Mouse (Mus musculus) liver, embryonic 13.5 days (tissue): ENCODE data around the gene Irak3. TPM values are rescaled to one million over a fixed set of nuclear protein-coding genes. Genes with fewer than 3 reads are reported as not detected.
A peak's percentile ranks its signal among the peaks of the same experiment; 100 is the strongest.
"Not testable (repeated sequence)": the region's sequence is repeated elsewhere in the genome, so short reads cannot be mapped to it uniquely, and the experiment has no call there.

Experiments used
- ATAC-seq: fragments of 200-750 bp; cut with Nextera tagmentation; 2 replicates; pipeline ENCODE4 v1.8.0; 2017; ENCODE audit warnings: low read depth, mild to moderate bottlenecking, moderate number of reproducible peaks, moderate library complexity
- DNase-seq: peaks from one replicate; pipeline ENCODE4 v3.0.0; 2022
- H3K27ac ChIP-seq: fragments of 300-500 bp; sonication (generic); 2 replicates; pipeline ENCODE4 v1.5.1; 2015; ENCODE audit warnings: moderate library complexity, mild to moderate bottlenecking, inconsistent platforms
- H3K27me3 ChIP-seq: fragments of 300-500 bp; sonication (generic); 2 replicates; pipeline ENCODE4 v1.6.1; 2015; ENCODE audit warnings: mild to moderate bottlenecking, inconsistent platforms
- H3K36me3 ChIP-seq: fragments of 300-500 bp; sonication (generic); 2 replicates; pipeline ENCODE4 v1.6.1; 2015; ENCODE audit warnings: mild to moderate bottlenecking, inconsistent platforms
- H3K4me1 ChIP-seq: fragments of 300-500 bp; sonication (generic); replicated peaks from 2 replicates; pipeline ENCODE4 v1.6.1; 2015; ENCODE audit warnings: inconsistent platforms
- H3K4me2 ChIP-seq: fragments of 300-500 bp; sonication (generic); 2 replicates; pipeline ENCODE4 v1.6.1; 2015; ENCODE audit warnings: inconsistent platforms, mild to moderate bottlenecking, moderate library complexity
- H3K4me3 ChIP-seq: fragments of 300-500 bp; sonication (generic); replicated peaks from 2 replicates; pipeline ENCODE4 v1.5.1; 2015; ENCODE audit warnings: mild to moderate bottlenecking, inconsistent platforms
- H3K9ac ChIP-seq: fragments of 300-500 bp; sonication (generic); 2 replicates; pipeline ENCODE4 v1.6.1; 2015; ENCODE audit warnings: mild to moderate bottlenecking, inconsistent platforms
- H3K9me3 ChIP-seq: fragments of 300-500 bp; sonication (generic); replicated peaks from 2 replicates; pipeline ENCODE4 v1.6.1; 2016; ENCODE audit warnings: inconsistent platforms
- WGBS: fragments of 180-500 bp; shearing (Covaris S2); methylation state at CpG from one replicate; pipeline ENCODE4 v1.1.7; 2015; ENCODE audit not compliant: insufficient replicate concordance; 5-methylcytosine and 5-hydroxymethylcytosine counted together
- polyA plus RNA-seq: library from polyadenylated mRNA; unstranded; fragments of >200 nt; fragmentation: Nextera tagmentation; extraction: Ambion mirVana; gene quantifications from 2 replicates; pipeline ENCODE4 v1.2.1, GENCODE M21; 2015

Irak3 gene
- polyA plus RNA-seq, 1 experiment from 2014 or later = 0.80 TPM

DNA sequence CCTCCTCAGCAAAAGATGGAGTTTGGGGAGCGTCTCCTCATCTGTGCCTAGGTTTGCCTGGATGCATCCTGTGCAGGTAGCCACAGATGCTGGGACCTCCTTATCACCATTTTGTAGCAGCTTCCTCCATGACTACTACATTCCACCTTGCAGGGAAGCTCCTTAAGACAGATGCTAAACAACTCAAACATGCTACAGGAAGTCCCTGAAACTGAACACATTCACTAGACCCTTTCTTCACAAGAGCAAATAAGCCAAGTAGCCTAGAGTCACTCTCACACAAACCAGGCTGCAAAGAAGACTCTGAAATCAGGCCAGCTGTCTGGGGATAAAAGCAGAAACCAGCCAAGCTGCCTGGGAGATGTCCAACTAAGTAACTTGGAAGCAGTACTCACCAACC is 86.7 kb downstream of the Irak3 start:
- ATAC-seq (no peak), DNase-seq (no peak)
- Histone ChIP-seq H3K9ac (no peak overlapping the region), H3K4me1 (peaks cover 20% of the 10 kb centered on the region), H3K4me3 (no peak overlapping the region), H3K27ac (no peak overlapping the region), H3K9me3 (no peaks in the 10 kb centered on the region), H3K4me2 (no peak overlapping the region), H3K27me3 (no peaks in the 10 kb centered on the region), H3K36me3 (peaks cover 8% of the 10 kb centered on the region; the same call in 1 of the 2 replicates)
- 79% methylated on average over 1 of the region's 1 CpGs for WGBS

DNA sequence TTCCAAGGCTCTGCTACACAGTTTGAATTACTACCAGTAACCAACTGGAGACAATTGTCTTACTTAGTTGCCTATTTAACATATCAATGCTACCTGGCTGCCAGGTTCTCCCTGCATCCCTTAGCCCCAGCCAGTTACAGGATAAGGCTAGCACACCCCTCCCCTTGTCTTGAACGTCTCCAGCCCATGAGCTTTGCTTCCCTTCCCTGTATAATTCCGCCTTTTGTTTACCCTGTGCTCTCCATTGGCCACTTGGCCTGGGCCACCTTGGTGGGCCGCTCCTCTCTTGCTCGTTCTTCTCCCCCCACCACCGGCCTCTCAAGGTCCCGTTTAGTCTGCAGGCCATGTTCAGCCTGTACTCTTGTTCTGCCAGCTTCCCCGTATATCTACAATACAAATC is 87.4 kb downstream of the Irak3 start:
- no peaks in the 10 kb centered on the region for H3K27me3 ChIP-seq
- no peak overlapping the region for H3K4me2 ChIP-seq
- H3K36me3 ChIP-seq = peaks cover 15% of the 10 kb centered on the region; the same call in 1 of the 2 replicates
- ATAC-seq (no peak), DNase-seq (no peak)
- no peaks in the 10 kb centered on the region for H3K9me3 ChIP-seq
- peaks cover 20% of the 10 kb centered on the region for H3K4me1 ChIP-seq
- 71% methylated on average over 7 of the region's 7 CpGs for WGBS
- no peak overlapping the region for H3K9ac ChIP-seq
- no peak overlapping the region for H3K27ac ChIP-seq
- no peak overlapping the region for H3K4me3 ChIP-seq

DNA sequence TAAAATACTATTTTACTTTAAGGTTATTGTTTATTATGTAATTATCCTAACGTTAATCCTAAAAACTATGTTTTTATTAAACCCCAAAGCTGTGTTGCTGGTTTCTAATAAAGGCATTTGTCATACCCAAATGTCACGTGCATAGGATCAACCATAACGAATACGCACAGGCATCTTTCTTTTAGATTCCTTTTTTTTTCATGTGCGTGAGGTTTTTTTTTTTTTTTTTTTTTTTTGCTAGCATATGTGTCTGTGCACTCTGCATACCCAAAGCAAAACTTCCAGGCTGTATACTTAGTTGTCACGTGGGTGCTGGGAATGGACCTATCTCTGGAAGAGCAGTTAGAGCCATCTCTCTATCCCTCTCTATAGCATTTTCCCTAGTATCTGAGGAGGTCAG is 88.0 kb downstream of the Irak3 start:
- no peak overlapping the region for H3K9ac ChIP-seq
- H3K27ac ChIP-seq = no peak overlapping the region
- no peaks in the 10 kb centered on the region for H3K9me3 ChIP-seq
- no peak for DNase-seq
- no peak overlapping the region for H3K4me3 ChIP-seq
- no peak for ATAC-seq
- peaks cover 20% of the 10 kb centered on the region for H3K4me1 ChIP-seq
- peak overlapping the region; percentile 79 for H3K4me2 ChIP-seq
- 74% methylated on average over 6 of the region's 6 CpGs for WGBS
- peaks cover 18% of the 10 kb centered on the region for H3K36me3 ChIP-seq
- H3K27me3 ChIP-seq = no peaks in the 10 kb centered on the region

DNA sequence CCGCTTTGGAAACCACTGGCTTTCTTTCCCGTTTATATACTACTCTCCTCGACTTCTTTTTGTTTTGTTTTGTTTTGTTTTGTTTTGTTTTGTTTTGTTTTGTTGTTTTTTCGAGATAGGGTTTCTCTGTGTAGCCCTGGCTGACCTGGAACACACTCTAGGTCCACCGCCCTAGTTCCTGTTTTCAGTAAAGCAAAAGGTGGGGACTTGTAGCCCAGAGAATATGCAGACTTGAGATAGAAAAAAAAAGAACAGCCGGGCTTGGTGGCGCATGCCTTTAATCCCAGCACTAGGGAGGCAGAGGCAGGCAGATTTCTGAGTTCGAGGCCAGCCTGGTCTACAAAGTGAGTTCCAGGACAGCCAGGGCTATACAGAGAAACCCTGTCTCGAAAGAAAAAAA is 88.4 kb downstream of the Irak3 start:
- ATAC-seq, H3K9me3 ChIP-seq, H3K27me3 ChIP-seq: not testable (repeated sequence)
- H3K27ac ChIP-seq = peak overlapping the region; percentile 97
- DNase-seq = peak; percentile 14
- H3K9ac ChIP-seq = peak overlapping the region; percentile 73
- H3K4me3 ChIP-seq = peak overlapping the region; percentile 82
- peaks cover 20% of the 10 kb centered on the region for H3K4me1 ChIP-seq
- peaks cover 23% of the 10 kb centered on the region for H3K36me3 ChIP-seq
- 39% methylated on average over 9 of the region's 9 CpGs for WGBS
- H3K4me2 ChIP-seq = peak overlapping the region; percentile 79

DNA sequence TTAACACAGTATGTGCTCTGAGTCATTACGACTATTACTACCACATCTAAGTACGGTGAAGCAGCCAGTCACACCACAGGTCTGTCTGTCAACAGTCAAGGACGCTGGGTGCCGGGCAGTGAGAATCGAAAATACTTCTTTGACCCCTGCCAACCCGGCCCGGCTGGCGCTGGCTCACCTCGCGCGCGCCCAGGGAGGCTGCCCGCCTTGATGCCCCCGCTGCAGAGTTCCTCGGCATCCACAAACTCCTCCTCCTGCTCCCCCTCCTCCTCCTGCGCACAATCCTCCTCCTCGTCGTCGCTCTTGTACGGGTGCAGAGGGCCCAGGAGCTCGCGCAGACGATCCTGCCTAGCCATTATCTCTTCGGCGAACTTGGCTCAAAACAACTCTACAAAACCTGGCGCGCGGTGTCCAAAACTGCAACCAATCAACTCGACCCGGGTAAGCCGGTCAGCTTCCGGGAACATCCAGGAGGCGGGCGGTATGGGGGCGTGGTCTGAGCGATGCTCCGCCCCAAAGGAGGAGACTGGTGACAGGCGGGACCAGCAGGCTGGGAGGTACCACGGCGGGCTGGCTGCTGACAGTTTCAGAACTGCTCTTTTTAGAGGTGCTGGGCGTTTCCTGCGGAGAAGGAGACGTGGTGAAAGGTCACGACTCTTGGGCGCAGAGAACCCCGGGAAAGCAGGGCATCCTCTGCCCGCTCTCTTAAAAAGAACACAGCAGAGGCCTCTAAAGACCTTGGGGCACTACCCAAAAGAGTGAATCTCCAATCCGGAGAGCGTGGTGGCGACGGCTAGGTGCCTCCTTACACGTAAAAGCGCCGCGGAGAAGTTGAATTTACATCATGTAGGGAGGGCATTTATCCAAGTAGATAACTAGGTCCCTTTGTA is 89.2 kb downstream of the Irak3 start, which contains the start of gene Helb:
Gene Helb, minus strand, starts transcription at position 481 of the 890 bp plus-strand sequence.
- ATAC-seq (peak; percentile 98), DNase-seq (peak; percentile 100)
- under 1% methylated on average over 55 of the region's 55 CpGs for WGBS
- Histone ChIP-seq H3K27ac (peak within 1 kb of the TSS; percentile 97), H3K4me3 (peak within 1 kb of the TSS; percentile 82), H3K36me3 (peaks cover 29% of the 10 kb centered on the region), H3K27me3 (no peaks in the 10 kb centered on the region), H3K4me1 (peaks cover 20% of the 10 kb centered on the region), H3K9me3 (no peaks in the 10 kb centered on the region), H3K4me2 (peak within 1 kb of the TSS; percentile 79), H3K9ac (peak within 1 kb of the TSS; percentile 89)

DNA sequence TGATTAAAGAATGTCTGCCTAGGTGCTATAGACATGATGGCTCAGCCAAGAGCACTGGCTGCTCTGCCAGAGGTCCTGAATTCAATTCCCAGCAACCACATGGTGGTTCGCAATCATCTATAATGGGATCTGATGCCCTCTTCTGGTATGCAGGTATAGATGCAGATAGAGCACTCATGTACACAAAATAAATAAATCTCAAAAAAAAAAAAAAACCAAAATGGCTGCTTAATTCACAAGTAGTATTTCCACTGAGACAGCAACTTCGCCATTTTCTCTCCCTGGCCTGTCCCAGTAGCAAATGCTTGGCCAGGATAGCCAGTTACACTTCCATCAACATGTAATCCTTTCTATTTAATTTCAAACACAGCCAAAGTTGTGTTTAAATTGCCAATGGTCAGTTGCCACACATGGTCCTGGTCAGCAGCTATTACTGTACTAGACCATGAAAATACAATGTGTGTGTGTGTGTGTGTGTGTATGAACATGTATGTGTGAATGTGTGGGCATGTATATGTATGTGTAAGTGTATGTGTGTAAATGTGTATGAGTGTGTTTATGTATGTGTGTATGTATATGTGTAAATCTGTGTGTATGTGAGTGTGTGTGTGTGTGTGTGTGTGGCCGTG is 90.1 kb downstream of the Irak3 start:
- Histone ChIP-seq H3K9ac (peak overlapping the region; percentile 89), H3K27ac (peak overlapping the region; percentile 97), H3K4me3 (peak overlapping the region; percentile 82), H3K27me3 (no peaks in the 10 kb centered on the region), H3K9me3 (no peaks in the 10 kb centered on the region), H3K36me3 (peaks cover 38% of the 10 kb centered on the region), H3K4me2 (peak overlapping the region; percentile 79), H3K4me1 (peaks cover 20% of the 10 kb centered on the region)
- DNase-seq (no peak), ATAC-seq (no peak)
- 67% methylated on average over 3 of the region's 3 CpGs for WGBS

DNA sequence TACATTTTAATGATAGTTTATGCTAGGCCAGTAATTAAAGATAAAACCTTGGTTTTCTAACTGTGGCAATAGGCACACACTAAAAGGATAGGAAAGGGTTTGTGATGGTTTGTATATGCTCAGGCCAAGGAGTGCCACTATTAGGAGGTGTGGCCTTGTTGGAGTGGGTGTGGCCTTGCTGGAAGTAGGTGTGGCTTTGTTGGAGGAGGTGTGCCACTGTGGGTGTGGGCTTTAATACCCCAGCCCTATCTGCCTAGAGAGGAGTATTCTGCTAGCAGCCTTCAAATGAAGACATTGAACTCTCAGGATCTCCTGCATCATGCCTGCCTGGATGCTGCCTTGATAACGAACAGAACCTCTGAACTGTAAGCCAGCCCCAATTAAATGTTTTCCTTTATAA is 101.1 kb downstream of the Irak3 start:
- H3K36me3 ChIP-seq = peaks cover 83% of the 10 kb centered on the region
- 89% methylated on average over 1 of the region's 1 CpGs for WGBS
- no peaks in the 10 kb centered on the region for H3K9me3 ChIP-seq
- ATAC-seq = peak; percentile 67
- no peak overlapping the region for H3K4me2 ChIP-seq
- no peaks in the 10 kb centered on the region for H3K27me3 ChIP-seq
- no peaks in the 10 kb centered on the region for H3K4me1 ChIP-seq
- no peak overlapping the region for H3K4me3 ChIP-seq
- DNase-seq = no peak
- H3K27ac ChIP-seq = no peak overlapping the region
- H3K9ac ChIP-seq = no peak overlapping the region

DNA sequence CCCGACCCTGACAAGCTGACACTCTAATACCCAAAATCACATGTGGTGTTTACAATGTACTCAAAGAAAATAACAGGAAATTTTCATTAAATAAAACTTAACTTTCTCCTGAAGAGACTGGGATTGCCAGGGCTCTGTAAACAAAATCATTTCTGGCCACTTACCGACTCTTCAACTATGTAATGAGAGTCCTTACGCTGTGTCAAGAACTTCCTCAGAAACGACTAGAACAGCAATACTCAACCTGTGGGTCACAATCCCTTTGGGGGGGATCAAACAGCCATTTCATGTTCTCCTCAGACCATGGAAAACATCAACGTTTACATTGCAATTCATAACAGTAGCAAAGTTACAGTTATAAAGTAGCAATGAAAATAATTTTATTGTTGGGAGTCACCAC is 104.4 kb downstream of the Irak3 start:
- H3K27ac ChIP-seq = no peak overlapping the region
- no peak overlapping the region for H3K4me2 ChIP-seq
- ATAC-seq = no peak
- no peaks in the 10 kb centered on the region for H3K9me3 ChIP-seq
- H3K9ac ChIP-seq = no peak overlapping the region
- no peak for DNase-seq
- no peaks in the 10 kb centered on the region for H3K27me3 ChIP-seq
- WGBS = 83% methylated on average over 5 of the region's 5 CpGs
- no peaks in the 10 kb centered on the region for H3K4me1 ChIP-seq
- H3K4me3 ChIP-seq = no peak overlapping the region
- H3K36me3 ChIP-seq = peaks cover 75% of the 10 kb centered on the region

DNA sequence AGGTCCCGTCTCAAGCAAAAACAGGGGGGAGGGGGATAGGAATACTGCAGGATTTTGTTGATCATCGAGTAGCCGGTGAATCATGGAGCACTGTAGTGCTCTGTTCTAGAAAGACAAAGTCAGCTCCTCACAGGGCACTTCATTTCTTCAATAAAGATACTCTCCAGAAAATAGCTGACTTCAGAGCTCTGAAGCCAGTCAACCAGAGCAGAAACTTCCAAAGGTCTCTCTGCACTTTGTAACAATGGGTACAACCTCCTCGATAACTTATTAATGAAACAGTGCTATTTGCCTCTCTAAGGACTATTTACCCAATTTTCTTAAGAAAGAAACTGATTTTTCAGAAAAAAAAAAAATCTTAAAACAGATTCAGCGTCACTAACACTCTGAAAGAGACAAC is 106.2 kb downstream of the Irak3 start:
- Histone ChIP-seq H3K27me3 (no peaks in the 10 kb centered on the region), H3K27ac (no peak overlapping the region), H3K4me3 (no peak overlapping the region), H3K4me2 (no peak overlapping the region), H3K9me3 (no peaks in the 10 kb centered on the region), H3K9ac (no peak overlapping the region), H3K4me1 (no peaks in the 10 kb centered on the region), H3K36me3 (peaks cover 79% of the 10 kb centered on the region)
- 93% methylated on average over 5 of the region's 5 CpGs for WGBS
- ATAC-seq (no peak), DNase-seq (no peak)

DNA sequence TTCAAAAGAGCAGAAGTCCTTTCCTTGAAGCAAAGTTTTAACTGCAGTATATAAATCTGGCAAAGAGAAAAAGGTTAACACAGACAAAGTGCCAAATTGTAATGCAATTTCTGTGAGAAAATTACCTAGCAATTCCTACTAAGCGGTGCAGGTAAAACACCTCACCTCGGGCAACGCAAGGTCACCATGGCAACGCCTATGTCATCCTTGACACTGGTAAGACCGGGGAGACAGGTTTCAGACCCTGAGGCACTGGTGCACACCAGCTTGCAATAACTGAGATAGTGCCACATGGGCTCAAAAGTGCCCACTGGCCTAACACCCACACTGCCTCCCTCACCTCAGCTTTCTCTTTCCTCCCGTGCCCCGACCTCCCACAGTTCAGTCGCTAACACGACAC is 106.8 kb downstream of the Irak3 start:
- ATAC-seq (no peak), DNase-seq (no peak)
- no peaks in the 10 kb centered on the region for H3K9me3 ChIP-seq
- H3K4me3 ChIP-seq = no peak overlapping the region
- H3K9ac ChIP-seq = no peak overlapping the region
- peaks cover 74% of the 10 kb centered on the region for H3K36me3 ChIP-seq
- H3K27ac ChIP-seq = no peak overlapping the region
- WGBS = 92% methylated on average over 9 of the region's 9 CpGs
- H3K4me1 ChIP-seq = no peaks in the 10 kb centered on the region
- H3K27me3 ChIP-seq = no peaks in the 10 kb centered on the region
- no peak overlapping the region for H3K4me2 ChIP-seq

DNA sequence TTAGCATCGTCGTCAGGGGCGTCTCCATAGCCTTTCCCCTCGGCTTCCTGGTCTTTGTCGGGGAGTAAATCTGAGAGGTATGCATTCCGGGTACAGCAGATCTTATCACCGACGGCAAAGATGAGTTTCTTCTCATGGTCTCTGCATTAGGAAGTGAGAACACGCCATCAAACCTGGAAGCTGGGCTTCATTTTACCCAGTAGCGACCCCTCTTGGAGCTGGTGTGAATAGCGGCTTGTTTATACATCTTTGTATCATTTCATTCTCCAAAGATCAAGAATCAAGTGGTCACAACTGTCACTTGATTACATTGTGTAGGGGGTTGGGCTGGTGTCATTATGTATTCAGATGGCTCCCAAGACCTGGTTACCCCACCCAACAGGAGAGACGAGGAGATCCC is 109.4 kb downstream of the Irak3 start:
- Histone ChIP-seq H3K4me2 (no peak overlapping the region), H3K9me3 (no peaks in the 10 kb centered on the region), H3K9ac (no peak overlapping the region), H3K36me3 (peaks cover 81% of the 10 kb centered on the region), H3K27ac (no peak overlapping the region), H3K4me3 (no peak overlapping the region), H3K27me3 (no peaks in the 10 kb centered on the region), H3K4me1 (no peaks in the 10 kb centered on the region)
- DNase-seq (no peak), ATAC-seq (no peak)
- WGBS = 85% methylated on average over 12 of the region's 12 CpGs
